Mouse (Mus musculus): ENCODE results near the gene Gm10570. TPM values are rescaled to one million over a fixed set of nuclear protein-coding genes. Genes with fewer than 3 reads are reported as not detected.

The Gm10570 gene
- polyA plus RNA-seq (2012; rRNA removed): 0.25 and 0.62 TPM in 2 replicates

- peak; percentile 58 for TF ChIP-seq POLR2A (IDR thresholded peaks at IDR 0.05; ENCODE audit: low read depth, low read length)
- TF ChIP-seq CTCF (conservative IDR thresholded peaks at IDR 0.05; ENCODE audit: insufficient read depth, insufficient read length, low read depth, low read length): no peak
- Histone ChIP-seq H3K27ac (ENCODE audit: insufficient read depth, low read depth, low read length) (peak within 1 kb of the TSS; percentile 100), H3K4me1 (ENCODE audit: control insufficient read depth, insufficient read depth, low read length) (peaks cover 18% of the 10 kb centered on the region; the same call in 1 of the 2 replicates), H3K4me3 (ENCODE audit: insufficient read depth, low read depth, low read length) (peak within 1 kb of the TSS; percentile 61), H3K36me3 (ENCODE audit: control insufficient read depth, insufficient read depth, low read length) (no peaks in the 10 kb centered on the region), H3K27me3 (replicated peaks; ENCODE audit: control insufficient read depth, insufficient read depth, low read length) (no peaks in the 10 kb centered on the region)
- WGBS: 3% methylated on average over 52 of the region's 52 CpGs
- DNase-seq: peak; percentile 70
Observed at GRCm38 (mm10) chr4:130308231-130309081, at the start of gene Gm10570, which contains the start of gene Fabp3. Gene Gm10570 (minus strand): TSS chr4:130308674. Gene Fabp3 (plus strand): TSS chr4:130308595.

DNA sequence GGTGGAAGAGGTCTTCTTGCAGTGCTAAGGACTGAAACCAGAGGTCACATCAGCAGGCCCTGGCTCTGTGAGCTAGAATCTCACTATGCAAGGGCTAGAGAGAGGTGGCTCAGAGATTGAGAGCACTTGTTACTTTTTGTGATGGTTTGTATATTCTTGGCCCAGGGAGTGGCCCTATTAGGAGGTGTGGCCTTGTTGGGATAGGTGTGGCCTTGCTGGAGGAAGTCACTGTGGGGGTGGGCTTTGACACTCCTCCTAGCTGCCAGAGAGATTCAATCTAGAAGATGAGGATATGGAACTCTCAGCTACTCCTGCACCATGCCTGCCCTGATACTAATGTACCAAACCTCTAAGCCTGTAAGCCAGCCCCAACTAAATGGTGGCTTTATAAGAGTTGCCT, 49.5 kb upstream of the Gm10570 start:
- Histone ChIP-seq H3K36me3 (ENCODE audit: control insufficient read depth, insufficient read depth, low read length) (no peaks in the 10 kb centered on the region), H3K4me1 (ENCODE audit: control insufficient read depth, insufficient read depth, low read length) (peaks cover 7% of the 10 kb centered on the region; the same call in 1 of the 2 replicates), H3K27ac (ENCODE audit: insufficient read depth, low read depth, low read length) (no peak overlapping the region), H3K27me3 (replicated peaks; ENCODE audit: control insufficient read depth, insufficient read depth, low read length) (no peaks in the 10 kb centered on the region), H3K4me3 (ENCODE audit: insufficient read depth, low read depth, low read length) (no peak overlapping the region)
- no peak for DNase-seq
- TF ChIP-seq POLR2A (IDR thresholded peaks at IDR 0.05; ENCODE audit: low read depth, low read length): no peak
- no peak for TF ChIP-seq CTCF (conservative IDR thresholded peaks at IDR 0.05; ENCODE audit: insufficient read depth, insufficient read length, low read depth, low read length)

- Histone ChIP-seq H3K4me1 (ENCODE audit: control insufficient read depth, insufficient read depth, low read length) (no peaks in the 10 kb centered on the region), H3K27me3 (replicated peaks; ENCODE audit: control insufficient read depth, insufficient read depth, low read length) (no peaks in the 10 kb centered on the region), H3K4me3 (ENCODE audit: insufficient read depth, low read depth, low read length) (no peak overlapping the region), H3K27ac (ENCODE audit: insufficient read depth, low read depth, low read length) (no peak overlapping the region), H3K36me3 (ENCODE audit: control insufficient read depth, insufficient read depth, low read length) (no peaks in the 10 kb centered on the region; the same call in 1 of the 2 replicates)
- no peak for TF ChIP-seq CTCF (conservative IDR thresholded peaks at IDR 0.05; ENCODE audit: insufficient read depth, insufficient read length, low read depth, low read length)
- TF ChIP-seq POLR2A (IDR thresholded peaks at IDR 0.05; ENCODE audit: low read depth, low read length): no peak
- peak; percentile 32 for DNase-seq
- WGBS: 68% methylated on average over 7 of the region's 7 CpGs
Observed at GRCm38 (mm10) chr4:130352588-130352987, 44.1 kb upstream of the Gm10570 start.

- no peak for TF ChIP-seq CTCF (conservative IDR thresholded peaks at IDR 0.05; ENCODE audit: insufficient read depth, insufficient read length, low read depth, low read length)
- no peak for TF ChIP-seq POLR2A (IDR thresholded peaks at IDR 0.05; ENCODE audit: low read depth, low read length)
- H3K4me1 ChIP-seq (ENCODE audit: control insufficient read depth, insufficient read depth, low read length): no peaks in the 10 kb centered on the region
- WGBS: 87% methylated on average over 16 of the region's 16 CpGs
- H3K27ac ChIP-seq (ENCODE audit: insufficient read depth, low read depth, low read length): no peak overlapping the region
- no peaks in the 10 kb centered on the region for H3K27me3 ChIP-seq (replicated peaks; ENCODE audit: control insufficient read depth, insufficient read depth, low read length)
- no peak overlapping the region for H3K4me3 ChIP-seq (ENCODE audit: insufficient read depth, low read depth, low read length)
- no peaks in the 10 kb centered on the region; the same call in 1 of the 2 replicates for H3K36me3 ChIP-seq (ENCODE audit: control insufficient read depth, insufficient read depth, low read length)
- DNase-seq: no peak
Observed at GRCm38 (mm10) chr4:130350690-130351422, 42.4 kb upstream of the Gm10570 start.

DNA sequence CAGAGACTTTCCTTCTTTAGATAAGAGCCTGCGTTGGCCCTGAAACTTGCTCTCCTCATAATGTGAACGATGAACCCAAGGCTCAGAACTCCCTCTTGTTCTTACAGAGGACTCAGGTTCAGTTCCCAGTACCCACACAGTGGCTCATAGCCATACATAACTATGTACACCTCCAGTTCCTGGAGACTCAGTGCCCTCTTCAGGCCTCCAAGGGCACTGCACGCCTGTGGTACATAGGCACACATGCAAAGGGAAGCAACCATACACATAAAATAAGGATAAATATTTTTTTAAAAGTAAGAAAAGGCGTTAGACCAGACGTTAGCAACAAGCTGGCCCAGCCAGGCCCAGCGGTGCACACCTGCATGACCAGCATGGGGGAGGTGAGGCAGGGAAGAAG, 41.2 kb upstream of the Gm10570 start:
- Histone ChIP-seq H3K4me1 (ENCODE audit: control insufficient read depth, insufficient read depth, low read length) (no peaks in the 10 kb centered on the region), H3K4me3 (ENCODE audit: insufficient read depth, low read depth, low read length) (no peak overlapping the region), H3K27me3 (replicated peaks; ENCODE audit: control insufficient read depth, insufficient read depth, low read length) (no peaks in the 10 kb centered on the region), H3K27ac (ENCODE audit: insufficient read depth, low read depth, low read length) (no peak overlapping the region), H3K36me3 (ENCODE audit: control insufficient read depth, insufficient read depth, low read length) (no peaks in the 10 kb centered on the region; the same call in 1 of the 2 replicates)
- DNase-seq: no peak
- WGBS: 91% methylated on average over 6 of the region's 6 CpGs
- TF ChIP-seq POLR2A (IDR thresholded peaks at IDR 0.05; ENCODE audit: low read depth, low read length) (no peak), CTCF (conservative IDR thresholded peaks at IDR 0.05; ENCODE audit: insufficient read depth, insufficient read length, low read depth, low read length) (peak; percentile 40)

- DNase-seq: peak; percentile 56
- Histone ChIP-seq H3K4me1 (ENCODE audit: control insufficient read depth, insufficient read depth, low read length) (no peaks in the 10 kb centered on the region), H3K27ac (ENCODE audit: insufficient read depth, low read depth, low read length) (no peak overlapping the region), H3K27me3 (replicated peaks; ENCODE audit: control insufficient read depth, insufficient read depth, low read length) (no peaks in the 10 kb centered on the region), H3K4me3 (ENCODE audit: insufficient read depth, low read depth, low read length) (no peak overlapping the region), H3K36me3 (ENCODE audit: control insufficient read depth, insufficient read depth, low read length) (no peaks in the 10 kb centered on the region)
- peak; percentile 48 for TF ChIP-seq CTCF (conservative IDR thresholded peaks at IDR 0.05; ENCODE audit: insufficient read depth, insufficient read length, low read depth, low read length)
- TF ChIP-seq POLR2A (IDR thresholded peaks at IDR 0.05; ENCODE audit: low read depth, low read length): no peak
- 17% methylated on average over 4 of the region's 4 CpGs for whole genome bisulfite sequencing
Observed at GRCm38 (mm10) chr4:130341691-130342090, 33.2 kb upstream of the Gm10570 start.

- H3K36me3 ChIP-seq (ENCODE audit: control insufficient read depth, insufficient read depth, low read length): peaks cover 1% of the 10 kb centered on the region; the same call in 1 of the 2 replicates
- WGBS: 86% methylated on average over 5 of the region's 5 CpGs
- TF ChIP-seq POLR2A (IDR thresholded peaks at IDR 0.05; ENCODE audit: low read depth, low read length): no peak
- no peak for TF ChIP-seq CTCF (conservative IDR thresholded peaks at IDR 0.05; ENCODE audit: insufficient read depth, insufficient read length, low read depth, low read length)
Observed at GRCm38 (mm10) chr4:130335867-130336266, 27.4 kb upstream of the Gm10570 start.

More at GRCm38 (mm10) chr4:130335867-130336266, 27.4 kb upstream of the Gm10570 start:
- Histone ChIP-seq H3K4me3 (ENCODE audit: insufficient read depth, low read depth, low read length) (no peak overlapping the region), H3K4me1 (ENCODE audit: control insufficient read depth, insufficient read depth, low read length) (no peaks in the 10 kb centered on the region), H3K27me3 (replicated peaks; ENCODE audit: control insufficient read depth, insufficient read depth, low read length) (no peaks in the 10 kb centered on the region), H3K27ac (ENCODE audit: insufficient read depth, low read depth, low read length) (no peak overlapping the region)
- DNase-seq: peak; percentile 19

All from kidney, adult 2 months (tissue).